Mouse (Mus musculus) adrenal gland, adult 18-20 months (tissue): ENCODE measurements at regions not wholly inside any gene's neighbourhood (a gene's known extent, or its start where the extent isn't known, plus 50 kb on each side); places are given as distances from the start of the nearest gene placed in this dataset.
A peak's percentile ranks its signal among the peaks of the same experiment; 100 is the strongest.
"Not testable (repeated sequence)": the region's sequence is repeated elsewhere in the genome, so short reads cannot be mapped to it uniquely, and the experiment has no call there.

Experiments
- DNase-seq, 2 experiments: peaks; one replicate each; pipeline ENCODE4 v3.0.0; 2021 to 2022; ENCODE audit warnings: low spot score in 2 of 2

DNA sequence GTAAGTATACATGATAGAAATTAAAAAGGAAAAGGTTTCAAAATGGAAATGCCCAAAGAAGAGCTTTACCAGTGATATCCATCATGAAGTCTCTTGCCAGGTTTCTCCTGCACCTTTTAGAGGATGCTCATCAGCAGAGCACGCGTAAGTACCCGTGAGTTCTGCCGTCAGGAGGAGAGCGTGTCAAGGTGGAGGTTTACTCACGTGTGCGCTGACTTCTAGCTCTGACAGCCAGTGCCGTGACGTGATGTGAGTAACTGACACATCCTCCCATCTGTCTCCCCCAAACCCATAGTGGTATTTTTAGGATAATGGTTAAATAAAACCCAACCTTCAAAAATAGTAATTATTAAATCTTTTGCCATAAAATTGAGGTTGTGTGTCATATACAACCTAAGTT lies 55.3 kb downstream of the Adra2a start:
- DNase-seq = no peak

DNA sequence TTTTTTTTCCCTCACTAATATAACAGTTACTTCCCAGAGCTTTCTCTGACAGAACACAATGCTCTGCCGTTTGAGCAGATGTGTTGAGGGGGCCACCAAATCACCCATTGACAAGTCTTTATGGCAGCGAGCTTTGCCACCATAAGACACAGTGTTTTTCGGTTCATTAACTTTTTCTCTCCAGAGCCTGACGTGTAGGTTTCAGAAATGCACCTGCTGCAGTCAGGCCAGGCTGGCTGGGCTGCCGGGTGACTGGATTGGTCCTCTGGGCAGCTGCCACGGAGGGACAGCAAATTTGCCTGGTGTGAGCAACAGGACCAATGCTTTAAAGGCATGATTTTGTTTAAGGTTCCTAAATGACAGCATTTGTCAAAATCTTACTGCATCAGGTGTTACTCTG lies 55.8 kb downstream of the Adra2a start:
- DNase-seq = no peak

GRCm38 (mm10) chr19:54106571-54106970 lies 62.6 kb downstream of the Adra2a start:
- DNase-seq = no peak

GRCm38 (mm10) chr19:54107103-54107821 lies 63.3 kb downstream of the Adra2a start:
- DNase-seq = no peak

DNA sequence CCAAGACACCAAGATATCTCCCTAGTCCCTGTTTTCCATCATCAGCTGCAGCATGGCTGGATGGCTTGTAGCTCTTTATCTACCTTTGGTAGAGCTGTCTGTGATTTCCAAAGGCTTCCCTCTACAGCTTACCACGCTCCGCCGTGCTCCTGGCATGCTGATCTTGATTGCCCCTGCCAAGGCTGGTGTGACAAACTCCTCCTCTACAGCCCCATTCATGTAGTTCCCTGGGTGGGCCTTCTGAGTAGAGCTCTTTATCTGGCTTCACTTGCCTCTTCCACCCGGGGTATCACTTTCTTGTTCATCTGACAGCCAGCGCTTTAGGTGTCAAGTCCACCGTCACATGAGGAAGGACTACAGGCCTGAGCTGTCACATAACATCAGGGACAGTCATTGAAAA lies 66.1 kb downstream of the Adra2a start:
- DNase-seq = no peak

- DNase-seq = no peak
These were observed 68.7 kb downstream of the Adra2a start for GRCm38 (mm10) chr19:54112691-54113090.

GRCm38 (mm10) chr19:54113421-54113820 lies 69.5 kb downstream of the Adra2a start:
- no peak for DNase-seq

- DNase-seq = peak; percentile 30 to 33
These were observed 70.8 kb downstream of the Adra2a start for GRCm38 (mm10) chr19:54114588-54115317.

DNA sequence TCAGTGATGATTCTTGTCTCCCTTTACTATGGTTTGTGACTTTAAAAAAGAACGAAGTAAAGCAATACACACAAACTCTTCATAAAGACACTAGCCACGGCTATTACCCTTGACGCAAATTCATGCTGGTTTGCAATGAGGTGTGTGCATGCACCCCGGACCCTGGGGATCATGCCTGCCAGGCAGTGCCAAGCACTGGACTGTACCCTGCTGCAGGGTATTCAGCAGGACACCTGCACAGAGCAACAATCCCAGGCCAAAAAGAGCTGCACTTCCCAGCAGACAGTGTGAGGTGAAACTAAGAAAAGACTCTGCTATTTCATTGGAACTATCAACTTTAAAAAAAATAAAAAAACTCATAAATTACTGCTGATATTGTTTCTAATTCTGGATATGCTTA lies 71.4 kb downstream of the Adra2a start:
- DNase-seq = no peak

- DNase-seq = peak in 1 of 2 experiments; percentile 5
These were observed 72.9 kb downstream of the Adra2a start for GRCm38 (mm10) chr19:54116829-54117228.

GRCm38 (mm10) chr19:54117676-54118075 lies 73.7 kb downstream of the Adra2a start:
- peak in 1 of 2 experiments; percentile 8 for DNase-seq

DNA sequence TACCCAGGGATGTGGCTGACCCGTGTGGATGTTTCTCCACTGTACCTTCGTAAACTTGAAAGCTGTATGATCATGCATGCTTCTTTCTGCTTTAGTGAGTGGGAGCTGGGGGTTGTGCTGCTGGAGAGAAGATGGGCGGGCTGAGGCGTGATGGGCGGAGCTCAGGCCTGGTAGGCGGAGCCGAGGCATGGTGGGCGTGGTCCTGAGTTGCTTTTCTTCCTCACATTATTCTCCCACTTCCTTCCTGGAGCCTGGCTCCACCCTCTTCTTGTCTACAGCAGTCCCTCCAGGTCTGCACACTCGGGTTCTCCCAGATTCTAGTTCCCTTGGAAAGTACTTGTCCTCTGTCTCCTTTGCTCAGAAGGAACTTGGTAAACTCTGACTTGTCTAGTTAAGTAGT lies 79.6 kb downstream of the Adra2a start:
- DNase-seq = no peak

DNA sequence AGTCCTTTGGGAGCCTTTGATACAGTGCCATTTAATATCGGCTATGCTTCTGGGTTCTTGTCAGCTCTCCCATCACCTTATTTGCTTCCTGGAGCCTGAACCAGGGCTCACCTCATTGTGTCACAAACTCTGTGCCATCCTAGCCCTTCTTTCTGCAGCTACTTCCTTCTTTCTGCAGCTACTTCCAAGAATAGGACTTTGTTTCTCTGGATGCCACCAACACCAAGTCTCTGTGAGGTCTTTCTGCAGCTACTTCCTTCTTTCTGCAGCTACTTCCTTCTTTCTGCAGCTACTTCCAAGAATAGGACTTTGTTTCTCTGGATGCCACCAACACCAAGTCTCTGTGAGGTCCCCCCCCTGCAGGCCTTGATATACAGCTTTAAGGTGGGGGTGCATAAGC lies 107.8 kb downstream of the Adra2a start:
- not testable (repeated sequence) for DNase-seq

- DNase-seq = no peak
These were observed 110.4 kb downstream of the Adra2a start for GRCm38 (mm10) chr19:54154400-54154799.

- DNase-seq = no peak
These were observed 126.4 kb downstream of the Adra2a start for GRCm38 (mm10) chr19:54170361-54170760.

GRCm38 (mm10) chr19:54174090-54175055 lies 130.4 kb downstream of the Adra2a start:
- no peak for DNase-seq

GRCm38 (mm10) chr19:54175766-54176165 lies 131.8 kb downstream of the Adra2a start:
- DNase-seq = no peak

- DNase-seq = no peak
These were observed 133.5 kb downstream of the Adra2a start for GRCm38 (mm10) chr19:54177491-54177890.

DNA sequence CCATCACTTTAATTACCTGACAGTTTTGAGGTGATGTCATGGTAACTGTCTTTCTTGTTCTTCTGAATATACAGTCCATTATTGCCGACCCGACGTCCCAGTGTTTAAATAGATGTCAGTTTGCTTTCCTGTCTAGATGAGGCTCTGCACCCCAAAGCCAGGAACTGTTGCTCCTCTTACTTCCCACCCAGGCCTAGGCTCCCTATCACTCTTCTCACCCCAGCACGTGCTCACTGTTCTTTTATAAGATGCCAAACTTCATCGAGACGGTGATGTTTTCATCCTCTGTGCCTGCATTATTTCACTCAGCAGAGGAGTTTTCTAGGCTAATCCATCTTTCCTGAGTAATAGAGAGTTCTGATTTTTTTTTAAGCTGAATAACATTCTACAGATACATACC lies 156.5 kb downstream of the Adra2a start:
- no peak for DNase-seq

DNA sequence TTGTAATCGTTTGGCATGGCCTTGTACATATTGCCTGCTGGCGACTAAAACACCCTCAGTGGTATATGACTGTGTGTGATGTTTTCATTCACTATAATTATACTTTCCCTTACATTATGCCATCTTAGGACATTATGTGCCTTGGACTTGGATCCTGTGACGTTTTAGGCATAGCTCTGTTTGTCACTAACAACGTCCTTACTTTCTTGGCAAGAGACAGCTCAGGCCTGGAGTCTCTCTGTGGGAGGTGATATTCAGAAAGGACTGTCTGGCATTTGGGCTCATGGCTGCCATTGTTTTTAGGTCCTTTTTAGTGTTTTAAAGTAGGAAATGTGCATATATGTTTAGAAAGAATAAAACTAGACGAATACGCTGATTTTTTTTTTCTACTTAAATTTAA lies 158.5 kb downstream of the Adra2a start:
- DNase-seq = no peak

- DNase-seq = no peak
These were observed 162.9 kb downstream of the Adra2a start for GRCm38 (mm10) chr19:54206819-54207218.

- no peak for DNase-seq
These were observed 168.2 kb downstream of the Adra2a start for GRCm38 (mm10) chr19:54212169-54212568.
